Mouse (Mus musculus): ENCODE measurements around the gene Tprg. TPM values are rescaled to one million over a fixed set of nuclear protein-coding genes. Genes with fewer than 3 reads are reported as not detected.

Gene Tprg
- total RNA-seq, 2 experiments from 2014 or later, result not detected

DNA sequence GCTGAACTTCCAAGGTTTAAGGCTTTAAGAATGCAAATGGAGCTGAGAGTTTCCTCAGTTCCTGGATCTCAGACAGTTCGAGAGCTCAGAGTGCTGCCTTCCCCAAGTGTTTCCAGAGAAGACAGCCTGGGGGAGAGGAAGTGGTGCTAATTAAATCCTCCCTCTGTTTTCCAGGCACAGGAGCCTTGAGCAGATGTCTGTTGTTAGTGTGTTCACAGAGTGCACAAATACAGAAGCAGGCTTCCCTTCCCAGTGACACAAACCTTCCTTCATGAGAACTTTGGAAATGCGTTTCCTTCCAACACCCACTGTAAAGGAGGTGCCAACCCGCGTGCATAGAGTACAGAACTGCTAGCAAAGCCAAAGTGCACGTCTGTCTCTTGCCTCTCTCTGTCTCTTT is 27.4 kb downstream of the Tprg start:
- intact Hi-C loops (cut with DNase I), result no loop called here

GRCm38 (mm10) chr16:25315090-25315489 is 28.5 kb downstream of the Tprg start:
- intact Hi-C loops (cut with DNase I), result no loop called here
- DNase-seq (ENCODE audit: low spot score in 2 of 2), result no peak

More for the DNA sequence above, 27.4 kb downstream of the Tprg start:
- DNase-seq (ENCODE audit: low spot score in 2 of 2), result peak; percentile 65 to 84

DNA sequence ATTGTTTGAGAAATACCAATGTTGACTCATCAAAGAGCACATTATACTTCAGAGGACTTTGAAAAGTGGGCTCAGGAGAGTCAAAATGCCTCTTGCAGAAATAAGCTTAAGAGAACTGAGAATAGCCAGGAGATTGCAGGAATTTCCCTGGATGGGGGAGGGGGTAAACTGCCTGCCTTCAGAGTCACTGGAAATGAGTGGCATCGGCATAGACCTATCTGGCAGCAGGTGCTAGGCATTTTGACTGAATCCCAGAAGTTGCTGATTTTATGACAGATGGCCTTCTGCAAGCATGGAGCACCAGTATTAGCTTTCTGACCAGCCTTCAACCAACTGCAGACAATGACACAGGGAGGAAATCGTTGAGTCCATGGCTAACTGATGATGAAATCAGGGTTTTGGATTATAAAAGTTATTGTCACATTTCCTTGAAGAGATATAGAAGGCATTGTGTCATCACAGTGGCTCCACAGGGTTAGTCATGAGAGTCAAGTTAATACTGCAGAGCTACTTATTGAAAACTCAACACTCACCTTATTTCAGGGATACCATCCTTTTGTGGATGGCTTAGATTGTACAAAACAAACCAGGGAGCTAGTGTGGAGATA is 39.1 kb downstream of the Tprg start:
- intact Hi-C loops (cut with DNase I), result no loop called here
- no peak for DNase-seq (ENCODE audit: low spot score in 2 of 2)

DNA sequence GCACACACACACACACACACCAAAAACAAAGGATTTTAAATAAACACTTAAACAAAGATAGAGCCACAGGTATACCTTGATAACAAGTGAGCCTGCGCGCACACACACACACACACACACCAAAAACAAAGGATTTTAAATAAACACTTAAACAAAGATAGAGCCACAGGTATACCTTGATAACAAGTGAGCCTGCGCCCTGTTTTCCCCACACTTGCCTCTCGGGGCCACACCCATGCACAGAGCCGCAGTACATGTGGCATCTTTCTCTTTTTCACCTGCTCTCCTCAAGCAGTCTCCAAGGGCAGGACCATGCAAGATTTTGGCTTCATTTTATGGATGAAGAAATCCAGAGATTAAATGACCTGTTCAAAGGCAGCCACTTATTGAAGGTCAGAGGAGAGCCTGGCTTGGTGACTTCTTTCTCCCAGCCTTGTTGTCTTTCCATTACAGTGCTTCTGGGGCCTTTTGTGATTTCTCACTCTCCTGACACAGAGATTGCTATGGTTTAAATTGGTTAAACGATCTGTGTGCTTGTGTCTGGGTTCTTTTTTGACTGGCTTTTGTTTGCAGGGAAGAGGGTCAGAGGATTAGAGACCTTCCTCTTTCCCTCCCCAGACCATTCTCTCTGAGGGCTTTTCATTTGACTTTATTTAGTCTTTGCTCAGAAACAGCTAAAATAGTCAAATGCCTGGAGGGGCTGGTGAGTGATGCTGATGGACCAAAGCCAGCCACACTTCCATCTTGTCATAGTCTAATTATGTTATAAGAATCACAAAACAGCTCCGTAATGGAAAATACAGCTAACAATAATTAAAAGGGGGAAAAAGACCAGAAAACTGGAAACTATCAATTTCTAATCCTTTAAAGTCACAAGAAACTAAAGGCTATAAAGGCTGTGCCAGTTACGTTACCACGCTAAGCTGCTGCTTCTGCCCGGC is 46.9 kb downstream of the Tprg start:
- no peak for DNase-seq (ENCODE audit: low spot score in 2 of 2)
- intact Hi-C loops (cut with DNase I), result no loop called here

DNA sequence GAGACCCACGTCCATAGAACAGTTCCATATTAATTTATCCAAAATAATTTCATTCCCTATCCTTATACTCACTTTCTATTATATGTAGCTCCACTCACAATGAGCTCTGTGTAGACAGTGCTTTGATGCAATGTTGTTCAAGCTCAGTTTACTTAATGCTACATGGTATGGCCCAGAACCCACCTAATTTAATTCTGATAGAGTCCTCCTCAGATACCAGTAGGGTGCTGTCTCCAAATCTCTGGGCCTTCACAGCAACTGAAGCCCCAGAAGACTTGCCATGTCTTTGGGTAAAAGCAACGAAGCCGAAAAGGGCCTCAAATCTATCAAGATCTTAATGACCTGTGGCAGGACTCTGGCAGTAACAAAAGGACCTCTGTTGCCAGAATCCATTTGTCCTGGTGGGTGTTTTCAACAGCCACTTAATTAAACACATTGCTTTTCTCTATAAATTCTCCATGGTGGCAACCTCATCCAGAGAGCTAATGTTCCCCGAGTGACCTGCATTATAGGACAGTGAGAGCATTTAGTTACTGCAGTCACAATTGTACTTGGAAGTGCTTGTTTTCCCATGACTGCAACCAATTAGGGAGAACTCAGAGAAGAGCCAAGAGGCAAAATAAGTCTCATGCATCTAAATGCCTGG is 48.6 kb downstream of the Tprg start:
- intact Hi-C loops (cut with DNase I), result no loop called here
- no peak for DNase-seq (ENCODE audit: low spot score in 2 of 2)

DNA sequence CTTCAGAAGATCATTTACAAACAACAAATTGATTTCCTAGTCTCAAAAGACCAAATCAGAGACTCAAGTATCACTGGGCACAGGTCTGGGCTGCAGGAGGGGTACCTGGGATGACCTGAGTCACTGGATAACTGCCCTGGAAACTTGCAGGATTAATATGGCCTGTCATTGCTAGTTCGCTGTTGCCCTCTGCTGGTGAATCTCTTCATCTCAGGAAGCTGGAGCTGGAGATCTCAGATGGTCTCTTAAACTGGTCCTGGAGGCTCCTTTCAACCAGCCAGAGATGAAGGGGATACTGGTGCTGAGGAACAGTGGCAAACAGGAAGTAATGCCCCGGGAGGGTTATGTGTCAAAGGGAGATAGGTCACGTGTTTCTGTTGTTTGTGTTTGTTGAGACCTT is 63.0 kb downstream of the Tprg start:
- peak; percentile 76 to 86 for DNase-seq (ENCODE audit: low spot score in 2 of 2)
- intact Hi-C loops (cut with DNase I), result loop anchor here (2.0 kb wide), 1 partner anchor 1365 kb away; no protein-coding TSS in a partner anchor

DNA sequence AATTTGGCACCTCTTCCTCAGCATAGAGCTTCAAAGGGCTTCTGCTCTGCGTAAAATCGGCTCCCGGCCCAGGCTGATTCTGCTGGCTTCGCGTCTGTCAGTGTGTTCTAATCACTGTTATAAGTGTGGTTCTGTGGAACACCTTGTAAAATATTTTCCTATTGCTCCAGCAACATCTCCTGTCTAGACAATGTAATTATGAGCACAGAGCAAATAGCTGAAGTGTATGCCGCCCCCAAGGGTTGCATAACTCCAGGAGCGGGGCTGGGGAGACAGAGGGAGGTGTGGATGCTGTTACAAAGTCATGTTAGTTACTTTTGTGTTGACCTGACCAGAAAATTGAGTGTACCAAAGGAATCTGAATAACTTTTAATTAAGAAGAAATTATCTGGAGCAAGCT is 81.2 kb downstream of the Tprg start:
- intact Hi-C loops (cut with DNase I), result no loop called here
- DNase-seq (ENCODE audit: low spot score in 2 of 2), result no peak

GRCm38 (mm10) chr16:25369984-25370412 is 83.4 kb downstream of the Tprg start:
- intact Hi-C loops (cut with DNase I), result no loop called here
- no peak for DNase-seq (ENCODE audit: low spot score in 2 of 2)

GRCm38 (mm10) chr16:25374121-25374520 is 87.5 kb downstream of the Tprg start:
- DNase-seq (ENCODE audit: low spot score in 2 of 2), result no peak
- intact Hi-C loops (cut with DNase I), result no loop called here

GRCm38 (mm10) chr16:25374775-25375174 is 88.2 kb downstream of the Tprg start:
- peak; percentile 19 to 33 for DNase-seq (ENCODE audit: low spot score in 2 of 2)
- intact Hi-C loops (cut with DNase I), result loop anchor here (5.0 kb wide), 2 partner anchors 93 to 578 kb away; no protein-coding TSS in a partner anchor

DNA sequence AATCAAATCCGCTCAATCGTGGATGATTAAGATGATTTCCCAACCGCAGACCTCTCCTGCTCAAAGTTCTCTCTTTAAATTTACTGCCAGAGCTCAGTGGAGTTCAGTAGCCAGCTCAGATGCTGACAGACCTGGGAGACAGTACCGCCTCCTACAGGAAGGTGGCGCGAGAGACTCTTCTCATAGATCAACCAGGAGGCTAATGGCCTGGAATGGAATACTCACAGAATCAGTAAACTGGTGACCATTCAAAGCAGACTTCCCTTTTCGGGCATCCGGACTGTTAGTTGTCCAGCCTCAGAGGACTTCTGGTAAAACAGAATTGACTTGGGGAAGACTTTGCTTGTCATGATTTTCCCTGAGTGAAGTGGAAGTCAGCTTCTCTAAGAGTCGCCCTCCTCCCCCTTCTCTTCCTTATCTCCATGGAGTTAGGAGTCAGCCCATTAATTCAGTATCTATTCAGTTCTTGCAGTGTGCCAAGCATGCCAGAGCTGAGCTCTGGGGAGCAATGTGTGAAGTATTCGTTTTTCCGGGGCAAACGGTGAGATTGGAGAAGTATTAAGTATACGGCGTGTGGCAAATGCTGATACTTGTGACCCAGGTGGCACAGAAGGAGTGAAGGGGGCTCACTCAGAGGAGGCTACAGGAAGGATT is 90.2 kb downstream of the Tprg start:
- DNase-seq (ENCODE audit: low spot score in 2 of 2), result peak; percentile 83 to 85
- intact Hi-C loops (cut with DNase I), result loop anchor here (5.0 kb wide), 2 partner anchors 90 to 575 kb away; no protein-coding TSS in a partner anchor

DNA sequence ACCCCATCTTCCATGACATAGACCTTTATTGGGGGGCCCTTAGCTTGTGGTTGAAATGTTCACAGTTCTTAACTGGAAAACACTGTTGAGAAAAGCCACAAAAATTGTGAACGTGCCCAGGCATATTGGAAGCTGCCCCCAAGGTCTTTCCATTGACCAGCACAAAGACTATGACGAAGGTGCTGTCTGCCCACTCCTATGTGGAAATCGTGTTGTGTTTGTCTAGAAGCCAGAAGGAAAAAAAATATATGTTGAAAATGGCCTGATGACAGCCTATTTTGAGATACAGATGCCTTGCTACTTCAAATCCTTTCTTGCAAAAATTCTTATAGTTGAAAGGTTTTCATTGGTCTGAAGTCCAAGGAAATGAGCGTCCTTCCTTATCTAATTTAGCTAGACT is 91.1 kb downstream of the Tprg start:
- DNase-seq (ENCODE audit: low spot score in 2 of 2), result no peak
- intact Hi-C loops (cut with DNase I), result loop anchor here (5.0 kb wide), 2 partner anchors 90 to 575 kb away; no protein-coding TSS in a partner anchor

DNA sequence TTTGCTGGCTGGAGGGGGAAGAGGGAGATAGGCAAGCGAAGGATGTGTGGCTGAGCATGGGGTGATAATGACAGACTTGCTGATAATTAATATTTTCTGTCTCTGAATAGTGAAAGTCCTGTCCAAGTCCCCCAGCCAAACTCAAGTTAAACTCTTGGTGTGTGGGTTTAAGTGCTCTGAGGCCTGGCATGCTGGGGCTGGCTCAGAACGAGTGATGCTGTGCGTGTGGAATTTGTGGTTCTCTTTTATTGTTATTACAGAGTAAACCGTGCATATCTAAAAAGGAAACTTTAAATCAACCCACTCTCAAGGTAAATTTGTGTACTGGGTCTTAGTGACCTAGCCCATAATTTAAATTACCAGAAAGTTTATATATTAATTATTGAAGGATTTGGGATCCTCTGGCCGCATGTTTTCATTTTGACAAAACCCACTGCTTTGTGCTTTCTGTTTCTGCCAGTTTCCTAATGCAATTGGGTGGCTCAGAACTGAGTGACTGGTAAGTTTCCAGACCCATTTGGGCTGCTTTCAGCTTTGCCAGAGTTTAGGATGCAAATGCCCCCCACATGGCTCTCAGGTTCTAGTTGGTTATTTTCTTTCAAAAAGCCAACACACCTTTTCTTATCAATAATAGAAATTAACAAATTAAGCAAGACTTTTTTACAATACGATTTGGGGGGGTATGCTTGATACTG is 99.0 kb downstream of the Tprg start:
- intact Hi-C loops (cut with DNase I), result no loop called here
- DNase-seq (ENCODE audit: low spot score in 2 of 2), result no peak

DNA sequence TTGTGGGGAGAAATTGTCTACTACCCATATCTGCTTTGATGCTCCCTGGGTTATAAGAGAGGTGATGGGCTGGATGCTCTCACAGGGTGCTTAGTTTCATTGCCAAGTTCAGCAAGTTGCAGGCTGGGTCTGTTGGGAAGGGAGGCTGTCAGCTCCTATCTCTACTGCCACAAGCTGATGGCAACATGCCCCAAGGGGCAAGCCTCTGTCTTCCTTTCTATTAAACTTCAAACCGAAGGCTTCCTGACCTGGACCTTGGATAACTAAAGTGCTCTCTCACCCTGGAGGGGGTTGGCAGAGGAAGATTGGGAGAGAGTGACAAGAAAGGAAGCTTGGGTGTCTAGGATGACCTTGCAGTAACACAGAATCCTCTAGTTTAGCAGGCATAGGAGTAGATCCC is 108.1 kb downstream of the Tprg start:
- DNase-seq (ENCODE audit: low spot score in 2 of 2), result no peak
- intact Hi-C loops (cut with DNase I), result no loop called here

- intact Hi-C loops (cut with DNase I), result no loop called here
- DNase-seq (ENCODE audit: low spot score in 2 of 2), result no peak
Measured at GRCm38 (mm10) chr16:25404156-25404555, 117.5 kb downstream of the Tprg start.

GRCm38 (mm10) chr16:25407204-25407886 is 120.7 kb downstream of the Tprg start:
- intact Hi-C loops (cut with DNase I), result no loop called here
- DNase-seq (ENCODE audit: low spot score in 2 of 2), result no peak

GRCm38 (mm10) chr16:25408032-25408431 is 121.4 kb downstream of the Tprg start:
- no peak for DNase-seq (ENCODE audit: low spot score in 2 of 2)
- intact Hi-C loops (cut with DNase I), result no loop called here

DNA sequence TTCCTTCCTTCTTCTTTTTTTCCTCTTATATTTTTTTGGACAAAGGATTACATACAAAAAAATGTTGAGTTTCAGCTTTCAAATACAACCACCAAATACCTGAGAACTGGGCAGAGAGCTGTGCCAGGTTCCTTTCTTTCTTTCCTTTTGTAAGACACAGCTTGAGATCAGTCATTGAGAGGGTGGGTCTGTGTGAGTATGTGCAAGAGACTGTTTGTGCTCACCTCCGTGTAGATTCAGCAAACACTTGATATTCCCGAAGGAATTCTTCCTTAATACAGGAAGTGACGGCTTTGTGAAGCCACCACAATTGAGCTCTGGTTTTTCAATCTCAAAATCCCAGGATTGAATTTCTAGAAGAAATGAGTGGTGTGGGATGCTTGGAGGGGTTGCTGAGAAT is 124.7 kb downstream of the Tprg start:
- intact Hi-C loops (cut with DNase I), result no loop called here

More for the DNA sequence above, 124.7 kb downstream of the Tprg start:
- DNase-seq (ENCODE audit: low spot score in 2 of 2), result no peak
